Mouse (Mus musculus) forelimb bud, embryonic 11.5 days (tissue): Measurements from ENCODE around the gene Gkn3.

Source experiments
- DNase-seq: peaks from one replicate; pipeline ENCODE4 v3.0.0-alpha.2; 2012; ENCODE audit warnings: low read depth, low spot score

Gkn3 gene

GRCm38 (mm10) chr6:87388877-87389276 is at the start of gene Gkn3:
Gene Gkn3 (minus strand): TSS chr6:87388935.
- DNase-seq = no peak

GRCm38 (mm10) chr6:87436745-87437144 is 48.0 kb upstream of the Gkn3 start:
- no peak for DNase-seq

- DNase-seq = no peak
Observed at GRCm38 (mm10) chr6:87435791-87436190, 47.1 kb upstream of the Gkn3 start.

GRCm38 (mm10) chr6:87428487-87429044 is 39.8 kb upstream of the Gkn3 start, which contains the start of gene Bmp10:
Gene Bmp10 (plus strand): TSS chr6:87428994.
- no peak for DNase-seq

- DNase-seq = no peak
Observed at GRCm38 (mm10) chr6:87427616-87428015, 38.9 kb upstream of the Gkn3 start.

- no peak for DNase-seq
Observed at GRCm38 (mm10) chr6:87426954-87427353, 38.2 kb upstream of the Gkn3 start.

GRCm38 (mm10) chr6:87424037-87424816 is 35.5 kb upstream of the Gkn3 start:
- DNase-seq = no peak

- DNase-seq = no peak
Observed at GRCm38 (mm10) chr6:87422304-87422703, 33.6 kb upstream of the Gkn3 start.

- no peak for DNase-seq
Observed at GRCm38 (mm10) chr6:87412011-87412410, 23.3 kb upstream of the Gkn3 start.

- DNase-seq = no peak
Observed at GRCm38 (mm10) chr6:87401456-87401855, 12.7 kb upstream of the Gkn3 start.

GRCm38 (mm10) chr6:87399886-87400566 is 11.3 kb upstream of the Gkn3 start:
- DNase-seq = no peak

GRCm38 (mm10) chr6:87399137-87399536 is 10.4 kb upstream of the Gkn3 start:
- peak; percentile 66 for DNase-seq

GRCm38 (mm10) chr6:87394783-87395182 is 6.0 kb upstream of the Gkn3 start:
- DNase-seq = no peak

- no peak for DNase-seq
Observed at GRCm38 (mm10) chr6:87393466-87394205, 4.9 kb upstream of the Gkn3 start.

- DNase-seq = no peak
Observed at GRCm38 (mm10) chr6:87389455-87389989, 787 bp upstream of the Gkn3 start.

GRCm38 (mm10) chr6:87386681-87387080 is 2.1 kb downstream of the Gkn3 start:
- DNase-seq = no peak

- DNase-seq = peak; percentile 82
Observed at GRCm38 (mm10) chr6:87386203-87386602, 2.5 kb downstream of the Gkn3 start.

GRCm38 (mm10) chr6:87384761-87385160 is 4.0 kb downstream of the Gkn3 start:
- no peak for DNase-seq

GRCm38 (mm10) chr6:87383926-87384691 is 4.6 kb downstream of the Gkn3 start:
- no peak for DNase-seq

GRCm38 (mm10) chr6:87373057-87373456 is 15.7 kb downstream of the Gkn3 start, which contains the start of gene Gkn2:
Gene Gkn2 (plus strand): TSS chr6:87373357.
- no peak for DNase-seq

- no peak for DNase-seq
Observed at GRCm38 (mm10) chr6:87369223-87369622, 19.5 kb downstream of the Gkn3 start.
